25 mouse cellular contexts compared by ENCODE assay signal in the genomic region with DNA sequence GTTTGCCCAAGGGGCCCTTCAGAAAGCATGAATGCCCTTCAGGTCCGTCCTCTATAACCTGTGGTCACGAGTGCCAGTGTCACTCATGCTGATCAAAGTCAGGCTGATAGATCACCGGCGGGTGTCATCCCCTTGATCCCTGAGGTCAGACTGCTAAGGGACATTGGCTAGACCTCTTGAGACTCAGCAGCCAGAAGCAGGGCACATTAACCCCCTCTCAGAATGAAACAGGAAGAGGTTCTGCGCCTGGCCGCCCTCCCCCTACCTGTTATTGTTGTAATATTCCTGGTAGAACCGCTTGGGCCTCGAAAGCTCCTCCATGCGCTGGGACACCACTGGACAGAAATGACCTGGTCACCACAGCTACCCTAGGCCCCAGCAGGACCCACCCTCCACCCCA. TPM values are rescaled to one million over a fixed set of nuclear protein-coding genes. Genes with fewer than 3 reads are reported as not detected.
A peak's percentile ranks its signal among the peaks of the same experiment; 100 is the strongest.
DNase-seq lines count a peak whose midpoint lies in the region; ATAC-seq lines count a peak whose summit lies in the region.
"Had no signal": no experiment of that assay in that cellular context is flagged by ENCODE, and none has a peak within 500 bp of the region (broad histone marks: within the 10 kb centered on the region; RNA-seq: fewer than 3 reads in every experiment).

No protein-coding gene starts in this region.

- no peaks in the 10 kb centered on the region for H3K4me1 ChIP-seq in heart, embryonic 11.5 days (ENCODE audit: control insufficient read depth, insufficient read depth, low read length)
- H3K4me1 ChIP-seq: embryonic facial prominence, embryonic 12.5 days; forebrain, embryonic 12.5 days; heart, embryonic 12.5 days; hindbrain, embryonic 15.5 days had no signal

- no peaks in the 10 kb centered on the region; the same call in 1 of the 2 replicates for H3K27me3 ChIP-seq in heart, embryonic 11.5 days (ENCODE audit: control insufficient read depth, insufficient read depth, low read length)
- H3K27me3 ChIP-seq: embryonic facial prominence, embryonic 12.5 days; hindbrain, embryonic 15.5 days had no signal

- no peak for ATAC-seq in heart, embryonic 11.5 days (replicated peaks; ENCODE audit: insufficient number of reproducible peaks, low FRiP score, low TSS enrichment)
- ATAC-seq: forebrain, embryonic 16.5 days had no signal

- no peaks in the 10 kb centered on the region for H3K36me3 ChIP-seq in heart, embryonic 11.5 days (ENCODE audit: control insufficient read depth, insufficient read depth, low read length)
- H3K36me3 ChIP-seq: embryonic facial prominence, embryonic 12.5 days; forebrain, embryonic 12.5 days; G1E; heart, embryonic 12.5 days; hindbrain, embryonic 15.5 days had no signal

- no peak overlapping the region for H3K4me2 ChIP-seq in heart, embryonic 11.5 days
- H3K4me2 ChIP-seq: embryonic facial prominence, embryonic 12.5 days; forebrain, embryonic 12.5 days; heart, embryonic 12.5 days; hindbrain, embryonic 15.5 days had no signal

- H3K4me3 ChIP-seq in heart, embryonic 11.5 days (ENCODE audit: low read depth, low read length): no peak overlapping the region
- H3K4me3 ChIP-seq: embryonic facial prominence, embryonic 12.5 days; forebrain, embryonic 12.5 days; gastrocnemius, adult 2 months; heart, embryonic 12.5 days; hindbrain, embryonic 15.5 days had no signal

- no peaks in the 10 kb centered on the region for H3K9me3 ChIP-seq in heart, embryonic 11.5 days (replicated peaks; ENCODE audit: control insufficient read depth, low read length)
- H3K9me3 ChIP-seq: embryonic facial prominence, embryonic 12.5 days; forebrain, embryonic 12.5 days; G1E; heart, embryonic 12.5 days; hindbrain, embryonic 15.5 days had no signal

- 70% methylated on average over 9 of the region's 9 CpGs for WGBS in heart, embryonic 11.5 days (ENCODE audit: insufficient replicate concordance)

- H3K9ac ChIP-seq in heart, embryonic 11.5 days (ENCODE audit: low read depth, low read length): no peak overlapping the region
- H3K9ac ChIP-seq: embryonic facial prominence, embryonic 12.5 days; forebrain, embryonic 12.5 days; heart, embryonic 12.5 days; hindbrain, embryonic 15.5 days had no signal

- H3K27ac ChIP-seq in heart, embryonic 11.5 days (ENCODE audit: low read depth, low read length): no peak overlapping the region
- H3K27ac ChIP-seq: embryonic facial prominence, embryonic 12.5 days; forebrain, embryonic 12.5 days; gastrocnemius, adult 2 months; hindbrain, embryonic 15.5 days had no signal

- peak; percentile 84 for DNase-seq in heart, adult 11 months
- DNase-seq in spleen, adult 18-20 months: peak; percentile 25 to 41
- no peak for DNase-seq in spleen, postnatal 4 days (ENCODE audit: low spot score in 2 of 2)
- peak; percentile 53 to 55 for DNase-seq in B cell, adult 2 months
- DNase-seq in spleen, postnatal 36 days (ENCODE audit: low spot score in 2 of 2): peak; percentile 38 to 53
- no peak for DNase-seq in kidney, adult 9 months
- no peak for DNase-seq in frontal cortex, postnatal 25 days (ENCODE audit: low spot score in 2 of 2)
- DNase-seq: adrenal gland, postnatal 10 days; cerebellum, adult 11 months; cerebellum, adult 8-10 months; cerebellum, postnatal 14 days; gastrocnemius, adult 2 months; gastrocnemius, postnatal 25 days; heart, adult 18-20 months; heart, postnatal 36 days had no signal

RNA-seq across cellular contexts. Expression of a gene that starts 2.7 kb away (rescaled TPM):
- polyA plus RNA-seq in heart, embryonic 11.5 days (2014; fragmentation: Nextera tagmentation; extraction: Ambion mirVana): not detected in 2 replicates
- polyA plus RNA-seq: brain, embryonic 14.5 days; embryonic facial prominence, embryonic 12.5 days; forebrain, embryonic 12.5 days; forebrain, embryonic 16.5 days; G1E; heart, embryonic 12.5 days; heart, embryonic 16.5 days; hindbrain, embryonic 11.5 days; hindbrain, embryonic 15.5 days had no signal

RNA-seq across cellular contexts. Expression of a gene that starts 29.4 kb away (rescaled TPM):
- polyA plus RNA-seq in heart, embryonic 11.5 days (2014; fragmentation: Nextera tagmentation; extraction: Ambion mirVana): not detected in 2 replicates
- polyA plus RNA-seq: forebrain, embryonic 12.5 days; G1E; heart, embryonic 12.5 days; heart, embryonic 16.5 days had no signal

RNA-seq across cellular contexts. Expression of a gene that starts 29.4 kb away (rescaled TPM):
- polyA plus RNA-seq in heart, embryonic 11.5 days (2014; fragmentation: Nextera tagmentation; extraction: Ambion mirVana): 26.5 and 29.3 TPM in 2 replicates

RNA-seq across cellular contexts. Expression of a gene that starts 50.8 kb away (rescaled TPM):
- 14.2 and 15.6 TPM in 2 replicates for polyA plus RNA-seq in heart, embryonic 11.5 days (2014; fragmentation: Nextera tagmentation; extraction: Ambion mirVana)

RNA-seq across cellular contexts. Expression of a gene that starts 53.3 kb away (rescaled TPM):
- 1.3 and 2.6 TPM in 2 replicates for polyA plus RNA-seq in heart, embryonic 11.5 days (2014; fragmentation: Nextera tagmentation; extraction: Ambion mirVana)
- polyA plus RNA-seq: G1E had no signal

Comparison
In these comparisons a context has a peak if more than half of its experiments do, and no peak if none do; other contexts are left out.
1. DNase-seq: peak in heart, adult 11 months (single experiment), spleen, adult 18-20 months (2 of 2), B cell, adult 2 months (2 of 2) and spleen, postnatal 36 days (2 of 2); none in spleen, postnatal 4 days (0 of 2), kidney, adult 9 months (single experiment) and frontal cortex, postnatal 25 days (0 of 2).